Mouse (Mus musculus) embryonic facial prominence, embryonic 13.5 days (tissue): ENCODE data around the gene Cfb. TPM values are rescaled to one million over a fixed set of nuclear protein-coding genes. Genes with fewer than 3 reads are reported as not detected.
A peak's percentile ranks its signal among the peaks of the same experiment; 100 is the strongest.
"Not testable (repeated sequence)": the region's sequence is repeated elsewhere in the genome, so short reads cannot be mapped to it uniquely, and the experiment has no call there.

Experiments
- ATAC-seq: fragments of 200-750 bp; cut with Nextera tagmentation; 2 replicates; pipeline ENCODE4 v1.8.0; 2017; ENCODE audit warnings: low read depth; ENCODE audit not compliant: insufficient number of reproducible peaks, insufficient read depth, low FRiP score, low TSS enrichment
- H3K27ac ChIP-seq: fragments of 300-500 bp; sonication (generic); 2 replicates; pipeline ENCODE4 v1.5.1; 2015; ENCODE audit warnings: moderate library complexity, mild to moderate bottlenecking, inconsistent platforms
- H3K27me3 ChIP-seq: fragments of 300-500 bp; sonication (generic); 2 replicates; pipeline ENCODE4 v1.6.1; 2015; ENCODE audit warnings: mild to moderate bottlenecking, inconsistent platforms
- H3K36me3 ChIP-seq: fragments of 300-500 bp; sonication (generic); 2 replicates; pipeline ENCODE4 v1.6.1; 2015; ENCODE audit warnings: mild to moderate bottlenecking, inconsistent platforms
- H3K4me1 ChIP-seq: fragments of 300-500 bp; sonication (generic); 2 replicates; pipeline ENCODE4 v1.6.1; 2015; ENCODE audit warnings: inconsistent platforms
- H3K4me2 ChIP-seq: fragments of 300-500 bp; sonication (generic); 2 replicates; pipeline ENCODE4 v1.6.1; 2015; ENCODE audit warnings: moderate library complexity, mild to moderate bottlenecking, inconsistent platforms
- H3K4me3 ChIP-seq: fragments of 300-500 bp; sonication (generic); 2 replicates; pipeline ENCODE4 v1.5.1; 2015; ENCODE audit warnings: mild to moderate bottlenecking, inconsistent platforms
- H3K9ac ChIP-seq: fragments of 300-500 bp; sonication (generic); 2 replicates; pipeline ENCODE4 v1.6.1; 2015; ENCODE audit warnings: mild to moderate bottlenecking, inconsistent platforms
- H3K9me3 ChIP-seq: fragments of 300-500 bp; sonication (generic); 2 replicates; pipeline ENCODE4 v1.6.1; 2016; ENCODE audit warnings: inconsistent platforms
- WGBS: fragments of 180-500 bp; shearing (Covaris S2); methylation state at CpG from one replicate; pipeline ENCODE4 v1.1.7; 2015; ENCODE audit warnings: mixed read lengths; 5-methylcytosine and 5-hydroxymethylcytosine counted together
- polyA plus RNA-seq: library from polyadenylated mRNA; unstranded; fragments of >200 nt; fragmentation: Nextera tagmentation; extraction: Ambion mirVana; gene quantifications from 2 replicates; pipeline ENCODE4 v1.2.1, GENCODE M21; 2015

The Cfb gene
- 1.6 and 5.7 TPM in 2 replicates for polyA plus RNA-seq

- H3K36me3 ChIP-seq, result peaks cover 5% of the 10 kb centered on the region
- ATAC-seq, result no peak
- H3K4me2 ChIP-seq, result no peak within 1 kb of the TSS
- 0 out of 2 replicates have a peak, but pooled peaks cover 5% of the 10 kb centered on the region for H3K27me3 ChIP-seq
- H3K9me3 ChIP-seq, result no peaks in the 10 kb centered on the region
- H3K27ac ChIP-seq, result no peak within 1 kb of the TSS
- 58% methylated on average over 8 of the region's 8 CpGs for WGBS
- no peak within 1 kb of the TSS for H3K4me3 ChIP-seq
- no peaks in the 10 kb centered on the region for H3K4me1 ChIP-seq
- H3K9ac ChIP-seq, result peak within 1 kb of the TSS; percentile 21; the same call in 1 of the 2 replicates
Observed at GRCm38 (mm10) chr17:34862416-34863081, at the start of gene Cfb. TSS of gene Cfb (minus strand) at chr17:34862518.

- WGBS, result 49% methylated on average over 5 of the region's 5 CpGs
- Histone ChIP-seq H3K4me1 (peaks cover 10% of the 10 kb centered on the region), H3K27ac (no peak overlapping the region), H3K9me3 (no peaks in the 10 kb centered on the region), H3K36me3 (peaks cover 71% of the 10 kb centered on the region), H3K27me3 (no peaks in the 10 kb centered on the region), H3K4me3 (no peak overlapping the region), H3K9ac (no peak overlapping the region), H3K4me2 (no peak overlapping the region)
- peak; percentile 67 for ATAC-seq
Observed at GRCm38 (mm10) chr17:34911945-34912351, 49.6 kb upstream of the Cfb start.

DNA sequence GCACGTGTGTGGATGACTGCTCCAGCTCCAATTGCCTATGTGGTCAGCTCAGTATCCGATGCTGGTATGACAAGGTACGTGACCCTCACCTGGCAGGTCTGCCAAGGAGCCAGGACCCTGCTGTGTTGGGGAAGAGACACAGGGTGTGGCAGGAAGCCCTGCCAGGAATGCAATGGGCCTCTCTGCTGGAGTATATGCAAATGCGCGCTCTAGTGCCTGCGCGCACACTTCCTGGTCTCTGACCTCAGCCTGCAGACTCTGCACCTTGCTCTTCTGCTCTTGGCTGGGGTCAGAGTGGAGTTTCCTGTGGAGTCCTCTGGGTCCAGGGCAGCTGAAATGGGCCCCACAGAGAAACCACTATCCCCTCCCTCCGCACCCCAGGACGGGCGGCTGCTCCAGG, 48.7 kb upstream of the Cfb start:
- WGBS, result 84% methylated on average over 10 of the region's 10 CpGs
- Histone ChIP-seq H3K9ac (peak overlapping the region; percentile 12; the same call in 1 of the 2 replicates), H3K4me2 (no peak overlapping the region), H3K4me1 (peaks cover 6% of the 10 kb centered on the region), H3K4me3 (no peak overlapping the region), H3K36me3 (peaks cover 80% of the 10 kb centered on the region), H3K9me3 (no peaks in the 10 kb centered on the region), H3K27ac (no peak overlapping the region), H3K27me3 (no peaks in the 10 kb centered on the region)
- ATAC-seq, result no peak

GRCm38 (mm10) chr17:34902895-34903294, 40.6 kb upstream of the Cfb start:
- ATAC-seq, result no peak
- Histone ChIP-seq H3K9me3 (no peaks in the 10 kb centered on the region), H3K27me3 (no peaks in the 10 kb centered on the region), H3K4me1 (peaks cover 14% of the 10 kb centered on the region), H3K4me2 (no peak overlapping the region), H3K4me3 (no peak overlapping the region), H3K36me3 (peaks cover 66% of the 10 kb centered on the region), H3K27ac (no peak overlapping the region), H3K9ac (no peak overlapping the region)
- 90% methylated on average over 9 of the region's 9 CpGs for whole genome bisulfite sequencing

- H3K4me3 ChIP-seq, H3K4me2 ChIP-seq, ATAC-seq, H3K27me3 ChIP-seq, H3K9me3 ChIP-seq, H3K27ac ChIP-seq, H3K9ac ChIP-seq: not testable (repeated sequence)
- Histone ChIP-seq H3K36me3 (peaks cover 57% of the 10 kb centered on the region), H3K4me1 (peaks cover 22% of the 10 kb centered on the region)
- 92% methylated on average over 9 of the region's 10 CpGs for WGBS
Observed at GRCm38 (mm10) chr17:34901948-34902347, 39.6 kb upstream of the Cfb start.

DNA sequence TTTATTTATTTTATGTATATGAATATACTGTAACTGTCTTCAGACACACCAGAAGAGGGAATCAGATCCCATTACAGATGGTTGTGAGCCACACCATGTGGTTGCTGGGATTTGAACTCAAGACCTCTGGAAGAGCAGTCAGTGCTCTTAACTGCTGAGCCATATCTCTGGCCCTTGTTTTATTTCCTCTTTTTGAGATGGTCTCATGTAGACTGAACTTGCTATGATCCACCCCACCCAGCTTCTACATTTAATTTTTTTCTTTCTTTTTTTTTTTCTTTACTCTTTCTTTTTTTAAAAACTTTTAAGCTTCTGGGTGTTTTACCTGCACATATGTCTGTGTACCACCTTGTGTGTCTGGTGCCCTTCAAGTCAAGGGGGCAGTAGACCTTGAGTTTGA, 38.5 kb upstream of the Cfb start:
- H3K36me3 ChIP-seq, result peaks cover 53% of the 10 kb centered on the region
- H3K9ac ChIP-seq, H3K27ac ChIP-seq, ATAC-seq, H3K4me2 ChIP-seq, H3K9me3 ChIP-seq, H3K27me3 ChIP-seq: not testable (repeated sequence)
- peaks cover 33% of the 10 kb centered on the region for H3K4me1 ChIP-seq
- H3K4me3 ChIP-seq, result 0 out of 2 replicates have a peak overlapping the region, but pooled peaks have one; percentile 90

GRCm38 (mm10) chr17:34899890-34900243, 37.5 kb upstream of the Cfb start:
- Histone ChIP-seq H3K27ac (peak overlapping the region; percentile 96), H3K4me2 (peak overlapping the region; percentile 88), H3K9ac (peak overlapping the region; percentile 96), H3K4me1 (peaks cover 42% of the 10 kb centered on the region), H3K9me3 (peaks cover 3% of the 10 kb centered on the region; the same call in 1 of the 2 replicates), H3K4me3 (peak overlapping the region; percentile 90), H3K27me3 (no peaks in the 10 kb centered on the region), H3K36me3 (peaks cover 45% of the 10 kb centered on the region)
- WGBS, result 1% methylated on average over 5 of the region's 5 CpGs
- no peak for ATAC-seq

GRCm38 (mm10) chr17:34899053-34899889, 37.0 kb upstream of the Cfb start:
- Histone ChIP-seq H3K9ac (peak overlapping the region; percentile 96), H3K9me3 (peaks cover 3% of the 10 kb centered on the region; the same call in 1 of the 2 replicates), H3K27me3 (no peaks in the 10 kb centered on the region), H3K27ac (peak overlapping the region; percentile 96), H3K4me2 (peak overlapping the region; percentile 88), H3K4me1 (peaks cover 42% of the 10 kb centered on the region), H3K36me3 (peaks cover 39% of the 10 kb centered on the region), H3K4me3 (peak overlapping the region; percentile 90)
- 1% methylated on average over 44 of the region's 45 CpGs for WGBS
- ATAC-seq, result 0 out of 2 replicates have a peak, but pooled peaks have one; percentile 4

GRCm38 (mm10) chr17:34898706-34899052, 36.4 kb upstream of the Cfb start:
- peaks cover 43% of the 10 kb centered on the region for H3K4me1 ChIP-seq
- H3K4me2 ChIP-seq, result peak overlapping the region; percentile 88
- no peaks in the 10 kb centered on the region for H3K27me3 ChIP-seq
- H3K9ac ChIP-seq, result peak overlapping the region; percentile 96
- 0 out of 2 replicates have a peak, but pooled peaks have one; percentile 2 for ATAC-seq
- H3K4me3 ChIP-seq, result peak overlapping the region; percentile 90
- 1% methylated on average over 15 of the region's 47 CpGs for WGBS
- peaks cover 3% of the 10 kb centered on the region; the same call in 1 of the 2 replicates for H3K9me3 ChIP-seq
- peaks cover 33% of the 10 kb centered on the region for H3K36me3 ChIP-seq
- H3K27ac ChIP-seq, result peak overlapping the region; percentile 96

DNA sequence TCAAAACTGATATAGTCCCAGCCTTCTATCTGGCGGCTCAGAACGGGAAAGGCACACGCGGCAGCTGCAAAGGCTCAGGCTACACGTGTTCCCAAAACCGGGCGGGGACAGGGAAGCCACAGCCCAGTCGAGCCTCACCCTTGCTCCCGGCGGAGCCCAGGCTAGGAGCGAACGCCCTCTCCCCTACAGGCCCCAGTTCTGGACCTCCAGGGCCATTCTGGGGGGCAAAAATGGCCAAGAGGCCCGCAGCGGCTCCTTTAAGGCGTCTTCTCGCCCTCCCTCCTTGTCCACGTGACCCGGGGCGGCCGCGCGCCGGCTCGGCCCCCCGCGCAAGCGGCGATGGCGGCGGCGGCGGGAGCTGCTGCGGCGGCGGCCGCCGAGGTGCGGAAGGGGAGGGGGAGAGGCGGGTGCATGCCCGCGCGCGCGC, 35.9 kb upstream of the Cfb start, which contains the start of the genes C2 and Ehmt2:
C2 (minus strand) TSS at position 106 of the 427 bp plus-strand sequence.
Ehmt2 (plus strand) TSS at position 310 of the 427 bp plus-strand sequence.
- peak within 1 kb of the TSS; percentile 90 for H3K4me3 ChIP-seq
- H3K4me1 ChIP-seq, result peaks cover 46% of the 10 kb centered on the region
- peaks cover 28% of the 10 kb centered on the region for H3K36me3 ChIP-seq
- peak within 1 kb of the TSS; percentile 88 for H3K4me2 ChIP-seq
- WGBS, result under 1% methylated on average over 35 of the region's 44 CpGs
- H3K27ac ChIP-seq, result peak within 1 kb of the TSS; percentile 96
- ATAC-seq, result peak; percentile 4; the same call in 1 of the 2 replicates
- H3K9me3 ChIP-seq, result peaks cover 3% of the 10 kb centered on the region; the same call in 1 of the 2 replicates
- H3K9ac ChIP-seq, result peak within 1 kb of the TSS; percentile 96
- H3K27me3 ChIP-seq, result no peaks in the 10 kb centered on the region

- 15% methylated on average over 10 of the region's 10 CpGs for WGBS
- H3K9me3 ChIP-seq, result peaks cover 3% of the 10 kb centered on the region; the same call in 1 of the 2 replicates
- ATAC-seq, result no peak
Observed at GRCm38 (mm10) chr17:34897373-34898159, 35.2 kb upstream of the Cfb start.

More at GRCm38 (mm10) chr17:34897373-34898159, 35.2 kb upstream of the Cfb start:
- Histone ChIP-seq H3K36me3 (peaks cover 22% of the 10 kb centered on the region), H3K9ac (peak overlapping the region; percentile 96), H3K27ac (peak overlapping the region; percentile 96), H3K4me3 (peak overlapping the region; percentile 90), H3K4me2 (peak overlapping the region; percentile 88), H3K27me3 (no peaks in the 10 kb centered on the region), H3K4me1 (peaks cover 46% of the 10 kb centered on the region)
